Mouse (Mus musculus) C3H10T1/2 (cell line): ENCODE data around the gene Tor3a. TPM values are rescaled to one million over a fixed set of nuclear protein-coding genes. Genes with fewer than 3 reads are reported as not detected.

ENCODE experiments used
- polyA plus RNA-seq, 2 experiments: library from polyadenylated mRNA; unstranded; fragments of >200 nt; fragmentation: generic; extraction: Trizol; gene quantifications; one replicate each; pipeline ENCODE4 v1.2.1; 2012; ENCODE audit warnings: missing spikeins in 2 of 2

Gene Tor3a
- 10 to 100 TPM in 1 of 2 experiments, 1 to 10 TPM in 1; 9.0 to 38.0 TPM for polyA plus RNA-seq

DNA sequence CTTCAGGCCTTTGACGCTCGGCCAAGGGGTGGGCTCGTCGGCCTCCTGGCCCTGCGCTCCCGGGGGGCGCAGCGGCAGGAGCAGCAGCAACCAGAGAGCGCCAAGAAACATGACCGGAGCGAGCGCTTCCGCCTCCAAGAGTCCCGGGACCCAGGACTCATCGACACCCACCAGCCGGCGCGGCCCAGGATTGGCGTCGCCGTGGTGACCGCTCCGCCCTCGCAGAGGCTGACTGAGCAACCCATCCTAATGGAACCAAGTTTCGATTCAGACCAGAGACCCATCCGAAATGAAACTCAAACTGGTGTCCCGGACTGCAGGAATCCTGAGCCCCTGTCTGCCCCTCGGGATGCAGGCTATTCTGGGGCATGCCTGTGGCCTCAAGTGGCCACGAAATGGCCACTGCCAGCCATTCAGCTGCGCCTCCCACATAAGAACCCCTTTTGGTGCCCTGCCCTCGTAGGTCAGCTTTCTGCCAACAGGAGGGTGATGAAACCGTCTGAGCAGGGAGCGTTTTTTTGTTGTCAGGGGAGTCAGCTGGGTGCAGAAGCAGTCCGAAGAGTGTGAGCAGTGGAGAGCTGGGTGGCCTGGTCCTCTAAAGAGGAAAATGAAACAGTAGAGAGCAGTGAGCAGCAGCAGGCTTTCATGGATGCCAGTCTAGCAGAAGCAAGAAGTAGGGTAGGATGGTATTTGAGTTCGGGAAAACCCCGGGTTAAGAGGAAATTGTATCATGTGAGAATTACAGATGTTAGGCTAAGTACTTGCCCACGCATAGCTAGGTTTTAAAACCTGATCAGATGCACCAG lies at the start of gene Tor3a:
TSS of gene Tor3a (minus strand) at position 162 of the 806 bp plus-strand sequence.

DNA sequence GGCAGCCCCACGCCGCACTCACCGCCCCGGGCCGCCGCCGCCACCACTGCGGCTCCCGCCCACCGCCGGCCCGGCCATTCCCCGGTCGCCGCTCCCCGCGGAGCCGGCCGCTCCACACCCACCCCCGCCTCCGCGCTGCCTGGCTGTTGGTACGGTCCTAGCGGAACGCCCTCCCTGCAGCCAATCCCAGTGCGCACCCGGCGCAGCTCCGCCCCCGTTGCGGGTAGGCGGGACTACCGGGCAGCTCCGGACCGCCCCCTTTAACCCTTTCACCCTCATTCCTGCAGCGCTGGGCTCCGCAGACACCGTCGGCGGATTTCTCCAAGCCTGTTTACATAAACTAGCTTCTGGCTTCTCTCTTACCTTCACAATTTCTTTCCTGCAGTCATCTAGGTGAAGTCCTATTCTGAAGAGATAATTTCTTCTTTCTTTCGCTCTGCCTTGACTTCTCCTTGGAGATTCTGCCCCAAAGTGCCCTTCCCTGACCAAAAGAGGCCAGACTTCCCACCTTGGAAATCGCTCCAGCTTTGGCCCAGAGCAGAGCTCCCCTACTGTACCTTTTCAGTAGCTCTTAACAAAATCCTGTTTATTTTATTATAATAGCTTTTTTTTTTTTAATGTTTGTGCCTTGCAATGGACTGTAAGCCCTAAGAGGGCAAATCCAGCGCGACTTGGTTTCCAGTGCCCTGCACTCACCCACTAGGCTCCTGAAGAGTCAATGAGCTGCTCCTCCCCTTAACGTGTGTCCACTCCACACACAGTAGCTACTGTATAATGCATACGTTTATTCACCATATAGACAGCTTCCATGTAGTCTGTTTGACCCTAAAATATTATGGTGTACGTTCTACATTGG lies 45.0 kb upstream of the Tor3a start, which contains the start of gene Fam20b:
TSS of gene Fam20b (minus strand) at position 137 of the 856 bp plus-strand sequence.

Other genes with a start within 250 kb of the Tor3a start
- gene Soat1, start 200.0 kb downstream of the Tor3a start, polyA plus RNA-seq, result 10 to 100 TPM in 1 of 2 experiments, 1 to 10 TPM in 1; 4.7 to 15.0 TPM
- gene Gm10031, start 150.3 kb downstream of the Tor3a start, polyA plus RNA-seq, result under 1 TPM; 0.11 to 0.78 TPM
- 1 to 10 TPM; 1.3 to 5.4 TPM for gene Abl2, start 115.6 kb downstream of the Tor3a start, polyA plus RNA-seq
- gene Fam20b, start 44.7 kb upstream of the Tor3a start, polyA plus RNA-seq, result 10 to 100 TPM in 1 of 2 experiments, 1 to 10 TPM in 1; 5.1 to 18.8 TPM
- gene Angptl1, start 164.2 kb upstream of the Tor3a start, polyA plus RNA-seq, result under 1 TPM in 1 of 2 experiments, not detected in 1; 0.27 TPM